Mouse (Mus musculus) brain, embryonic 14.5 days (tissue): Measurements from ENCODE around the gene Ccnd2.

ENCODE experiments used
- CTCF ChIP-seq: fragments of 200-500 bp; IDR thresholded peaks from 2 replicates; pipeline ENCODE4 v1.5.1; 2012; ENCODE audit warnings: inconsistent platforms, mild to moderate bottlenecking, moderate library complexity, borderline replicate concordance; ENCODE audit not compliant: insufficient read depth, insufficient read length; ENCODE audit errors: extremely low read depth
- POLR2A ChIP-seq: fragments of 200-500 bp; IDR thresholded peaks from 2 replicates; pipeline ENCODE4 v1.6.1; 2012; ENCODE audit warnings: mild to moderate bottlenecking, inconsistent platforms, borderline replicate concordance; ENCODE audit not compliant: poor library complexity, insufficient read depth, insufficient read length, severe bottlenecking; ENCODE audit errors: extremely low read depth

DNA sequence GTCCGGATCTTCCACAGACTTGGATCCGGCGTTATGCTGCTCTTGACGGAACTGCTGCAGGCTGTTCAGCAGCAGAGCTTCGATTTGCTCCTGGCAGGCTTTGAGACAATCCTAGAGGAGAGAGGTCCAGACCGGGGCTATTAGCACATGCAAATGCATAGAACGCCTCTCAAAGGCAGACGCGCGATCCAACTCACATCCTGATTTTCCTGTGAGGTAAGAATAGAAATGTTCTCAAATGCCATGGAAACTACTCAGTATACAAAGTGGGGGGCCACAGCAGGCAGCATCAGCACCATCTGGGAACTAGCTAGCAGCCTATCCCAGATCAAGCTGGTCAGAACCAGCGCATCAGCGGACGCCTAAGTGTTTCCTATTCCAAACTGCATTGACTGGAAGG lies 21.6 kb downstream of the Ccnd2 start:
- no peak for TF ChIP-seq CTCF
- no peak for TF ChIP-seq POLR2A
